Mouse (Mus musculus) ES-Bruce4 (cell line): ENCODE data around the gene Armcx3. TPM values are rescaled to one million over a fixed set of nuclear protein-coding genes. Genes with fewer than 3 reads are reported as not detected.

Source experiments
- H3K27ac ChIP-seq: 2 replicates; pipeline ENCODE4 v1.5.1; 2012; ENCODE audit warnings: low read length, inconsistent platforms; ENCODE audit not compliant: insufficient read depth
- H3K27me3 ChIP-seq: 2 replicates; pipeline ENCODE4 v1.6.1; 2012; ENCODE audit warnings: mild to moderate bottlenecking, low read length, inconsistent platforms; ENCODE audit not compliant: control insufficient read depth, poor library complexity, insufficient read depth, severe bottlenecking
- H3K36me3 ChIP-seq: 2 replicates; pipeline ENCODE4 v1.6.1; 2012; ENCODE audit warnings: inconsistent platforms, mild to moderate bottlenecking, low read length, moderate library complexity; ENCODE audit not compliant: control insufficient read depth, poor library complexity, insufficient read depth, severe bottlenecking
- H3K4me1 ChIP-seq: one replicate; pipeline ENCODE4 v1.8.1; 2011; ENCODE audit warnings: low read length; ENCODE audit not compliant: control insufficient read depth, insufficient read depth
- H3K4me3 ChIP-seq: 2 replicates; pipeline ENCODE4 v1.5.1; 2011; ENCODE audit warnings: low read depth, mild to moderate bottlenecking, low read length
- H3K9ac ChIP-seq: 2 replicates; pipeline ENCODE4 v1.6.1; 2012; ENCODE audit warnings: low read depth, mild to moderate bottlenecking, inconsistent platforms; ENCODE audit not compliant: poor library complexity, severe bottlenecking
- H3K9me3 ChIP-seq: replicated peaks from 2 replicates; pipeline ENCODE4 v1.6.1; 2012; ENCODE audit warnings: mild to moderate bottlenecking, low read length, inconsistent platforms; ENCODE audit not compliant: control insufficient read depth, poor library complexity, insufficient read depth, severe bottlenecking
- CTCF ChIP-seq: IDR thresholded peaks from one replicate; pipeline ENCODE4 v1.8.1; 2011; ENCODE audit warnings: low read depth, low read length
- EP300 ChIP-seq: IDR thresholded peaks from 2 replicates; pipeline ENCODE4 v1.6.1; 2011; ENCODE audit warnings: low read depth, low read length; ENCODE audit not compliant: insufficient read depth
- POLR2A ChIP-seq: IDR thresholded peaks from one replicate; pipeline ENCODE4 v1.8.1; 2011; ENCODE audit warnings: low read length; ENCODE audit not compliant: insufficient read depth
- polyA plus RNA-seq: library from polyadenylated mRNA; stranded (reverse); fragments of >200 nt; gene quantifications from 2 replicates; pipeline ENCODE4 v1.2.4, GENCODE M21; 2011; ENCODE audit warnings: low read depth; ENCODE audit not compliant: missing spikeins, insufficient read depth, insufficient read length

Gene Armcx3
- polyA plus RNA-seq, 1 experiment = 19.1 TPM

GRCm38 (mm10) chrX:134737796-134738195, 18.6 kb upstream of the Armcx3 start:
- Histone ChIP-seq H3K4me1 (no peaks in the 10 kb centered on the region), H3K36me3 (no peaks in the 10 kb centered on the region), H3K27ac (no peak overlapping the region), H3K9ac (no peak overlapping the region), H3K4me3 (no peak overlapping the region), H3K9me3 (no peaks in the 10 kb centered on the region), H3K27me3 (no peaks in the 10 kb centered on the region)
- TF ChIP-seq CTCF (no peak), POLR2A (no peak), EP300 (no peak)

- Histone ChIP-seq H3K27ac (no peak overlapping the region), H3K9me3 (no peaks in the 10 kb centered on the region), H3K36me3 (no peaks in the 10 kb centered on the region), H3K4me3 (no peak overlapping the region), H3K9ac (no peak overlapping the region), H3K27me3 (no peaks in the 10 kb centered on the region), H3K4me1 (no peaks in the 10 kb centered on the region)
- TF ChIP-seq CTCF (no peak), EP300 (no peak), POLR2A (no peak)
These were observed 17.2 kb upstream of the Armcx3 start for GRCm38 (mm10) chrX:134739160-134739559.

GRCm38 (mm10) chrX:134741862-134742261, 14.5 kb upstream of the Armcx3 start:
- Histone ChIP-seq H3K9me3 (no peaks in the 10 kb centered on the region), H3K9ac (no peak overlapping the region), H3K36me3 (no peaks in the 10 kb centered on the region), H3K4me1 (no peaks in the 10 kb centered on the region), H3K4me3 (no peak overlapping the region), H3K27me3 (no peaks in the 10 kb centered on the region), H3K27ac (no peak overlapping the region)
- TF ChIP-seq POLR2A = no peak
- no peak for TF ChIP-seq EP300
- TF ChIP-seq CTCF = no peak

DNA sequence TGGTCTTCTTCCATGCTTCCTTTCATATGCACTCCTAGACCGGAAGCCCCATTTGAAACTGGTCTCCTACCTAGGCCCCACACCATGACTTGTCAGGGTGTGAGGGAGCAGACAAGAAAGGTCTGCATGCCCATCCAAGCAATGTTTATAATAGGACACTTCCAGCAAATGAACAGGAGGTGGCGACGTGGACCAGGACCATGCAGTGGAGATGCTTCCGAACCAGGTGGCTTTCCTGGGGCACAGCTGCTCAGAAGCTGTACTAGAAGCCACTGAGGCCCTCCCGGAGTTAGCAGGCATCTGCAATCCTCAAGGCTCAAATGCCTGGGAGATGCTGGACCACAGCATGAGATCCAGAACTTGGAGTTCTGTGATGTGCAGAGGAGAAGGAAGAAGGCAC, 9.9 kb upstream of the Armcx3 start:
- Histone ChIP-seq H3K36me3 (no peaks in the 10 kb centered on the region), H3K4me3 (no peak overlapping the region), H3K27ac (no peak overlapping the region), H3K27me3 (no peaks in the 10 kb centered on the region), H3K9me3 (no peaks in the 10 kb centered on the region), H3K9ac (no peak overlapping the region), H3K4me1 (no peaks in the 10 kb centered on the region)
- TF ChIP-seq EP300 = no peak
- no peak for TF ChIP-seq POLR2A
- peak; percentile 57 for TF ChIP-seq CTCF

DNA sequence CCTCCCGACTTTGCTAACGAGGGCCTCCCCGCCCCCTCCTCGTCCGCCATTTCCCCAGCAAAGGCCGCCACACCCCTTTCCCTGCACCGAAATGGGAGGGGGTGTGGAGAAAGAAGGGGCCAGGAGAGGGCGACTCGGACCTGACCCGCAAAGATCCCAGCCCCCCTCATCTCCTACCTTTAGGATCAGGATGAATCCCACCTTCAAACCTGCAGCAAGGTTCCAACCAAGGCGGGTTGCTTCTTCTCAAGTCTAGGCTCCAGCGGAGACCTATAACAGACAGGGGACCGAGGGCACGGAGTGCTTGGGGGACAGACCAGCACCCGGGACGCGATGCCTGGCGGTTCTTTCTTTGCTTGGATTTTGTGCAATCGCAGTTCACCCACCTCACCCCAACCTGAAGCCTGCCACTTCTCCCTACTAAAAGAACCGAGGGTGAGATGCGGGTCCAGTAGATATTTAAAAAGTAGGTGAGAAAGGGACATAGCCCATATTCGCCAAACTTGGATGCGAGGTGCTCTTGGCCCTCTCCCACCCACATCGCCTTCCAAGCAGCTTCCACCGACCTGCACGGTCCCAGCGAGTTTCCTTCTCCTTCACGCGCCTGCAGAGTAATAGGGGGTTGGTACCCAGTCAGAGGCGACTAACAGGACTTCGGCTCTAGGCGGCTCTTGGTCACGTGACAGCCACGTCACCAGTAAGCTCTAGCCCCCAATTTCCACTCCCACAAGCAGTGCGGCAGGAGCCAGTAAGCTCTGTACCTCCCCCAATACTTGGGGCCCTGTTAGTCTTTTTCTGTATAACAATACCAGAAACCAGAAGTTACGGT, 5.4 kb upstream of the Armcx3 start, which contains the start of gene Armcx6:
Armcx6 (minus strand) TSS at position 654 of the 829 bp plus-strand sequence.
- no peaks in the 10 kb centered on the region for H3K36me3 ChIP-seq
- H3K27me3 ChIP-seq = no peaks in the 10 kb centered on the region
- H3K4me3 ChIP-seq = peak within 1 kb of the TSS; percentile 73

DNA sequence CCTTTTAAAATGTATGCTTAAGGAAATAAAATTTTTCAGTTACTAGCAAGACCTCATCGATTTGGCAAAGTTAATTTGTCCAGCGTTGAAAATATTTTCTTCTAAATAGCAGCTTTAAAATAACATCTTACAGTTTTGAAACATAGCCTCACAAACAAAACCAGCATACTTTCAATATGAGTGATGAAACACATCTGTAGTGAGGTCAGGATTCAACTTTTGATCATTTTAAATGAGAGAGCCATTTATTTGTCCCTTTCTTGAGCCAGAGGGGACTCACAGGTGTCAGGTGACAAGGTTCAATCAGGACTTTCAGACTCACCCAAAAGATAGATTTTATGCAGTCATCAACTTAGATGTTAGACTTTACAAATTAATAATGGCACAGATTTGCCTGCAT, 4.5 kb upstream of the Armcx3 start:
- no peaks in the 10 kb centered on the region for H3K27me3 ChIP-seq
- no peaks in the 10 kb centered on the region for H3K4me1 ChIP-seq
- no peaks in the 10 kb centered on the region for H3K9me3 ChIP-seq
- no peak overlapping the region for H3K4me3 ChIP-seq
- no peaks in the 10 kb centered on the region for H3K36me3 ChIP-seq
- TF ChIP-seq EP300 (no peak), POLR2A (no peak), CTCF (no peak)
- H3K9ac ChIP-seq = no peak overlapping the region
- H3K27ac ChIP-seq = no peak overlapping the region

More for the DNA sequence above, 5.4 kb upstream of the Armcx3 start, which contains the start of gene Armcx6:
- H3K27ac ChIP-seq = no peak within 1 kb of the TSS
- TF ChIP-seq POLR2A (no peak), CTCF (peak; percentile 8), EP300 (no peak)
- no peaks in the 10 kb centered on the region for H3K4me1 ChIP-seq
- peak within 1 kb of the TSS; percentile 51 for H3K9ac ChIP-seq
- no peaks in the 10 kb centered on the region for H3K9me3 ChIP-seq
